Mouse (Mus musculus) megakaryocyte, embryonic 14.5 days (primary cell): ENCODE data around the gene Depdc5.

Experiments used
- FLI1 ChIP-seq: IDR thresholded peaks from 2 replicates; pipeline ENCODE4 v1.6.1; 2012; ENCODE audit warnings: low read length, inconsistent platforms, mixed read lengths
- GATA1 ChIP-seq: IDR thresholded peaks from 3 replicates; pipeline ENCODE4 v1.6.1; 2012; ENCODE audit warnings: mixed read lengths, low read length, inconsistent platforms, borderline replicate concordance

DNA sequence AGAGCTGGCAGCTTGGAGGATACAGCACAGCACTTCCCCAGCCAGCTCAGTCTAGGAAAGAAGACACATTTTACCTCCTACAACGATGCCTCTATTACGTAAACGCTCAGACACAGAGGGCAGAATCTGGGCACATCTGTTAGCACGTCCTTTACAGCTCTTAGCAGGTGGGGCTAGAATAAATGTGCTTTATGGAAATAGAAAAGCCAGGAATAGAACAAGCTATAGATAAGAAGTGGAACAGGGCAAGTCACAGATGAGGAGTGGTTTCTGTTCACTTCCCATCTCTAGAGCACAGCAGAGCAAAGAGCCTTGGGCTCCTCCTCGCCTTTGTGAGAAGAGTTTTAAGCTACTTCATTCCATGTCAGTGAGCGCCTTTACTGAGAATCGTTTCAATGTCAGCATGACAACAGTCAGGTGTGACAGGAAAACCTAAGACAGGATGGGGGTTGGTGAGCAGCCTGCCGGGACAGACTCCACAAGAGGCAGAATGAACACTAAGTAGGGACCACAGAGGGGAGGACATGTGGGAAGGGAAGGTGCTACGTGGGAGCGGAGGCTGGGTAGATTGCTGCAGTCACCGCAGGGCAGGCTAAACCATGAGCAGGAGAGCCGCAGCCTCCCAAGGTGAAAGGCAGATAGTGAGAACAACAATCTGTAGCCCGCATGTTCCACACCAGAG lies 126.6 kb downstream of the Depdc5 start:
- TF ChIP-seq GATA1 = no peak
- TF ChIP-seq FLI1 = no peak
